Mouse (Mus musculus): ENCODE measurements around the gene Olfr785.
"Not testable (repeated sequence)": the region's sequence is repeated elsewhere in the genome, so short reads cannot be mapped to it uniquely, and the experiment has no call there.

Gene Olfr785

DNA sequence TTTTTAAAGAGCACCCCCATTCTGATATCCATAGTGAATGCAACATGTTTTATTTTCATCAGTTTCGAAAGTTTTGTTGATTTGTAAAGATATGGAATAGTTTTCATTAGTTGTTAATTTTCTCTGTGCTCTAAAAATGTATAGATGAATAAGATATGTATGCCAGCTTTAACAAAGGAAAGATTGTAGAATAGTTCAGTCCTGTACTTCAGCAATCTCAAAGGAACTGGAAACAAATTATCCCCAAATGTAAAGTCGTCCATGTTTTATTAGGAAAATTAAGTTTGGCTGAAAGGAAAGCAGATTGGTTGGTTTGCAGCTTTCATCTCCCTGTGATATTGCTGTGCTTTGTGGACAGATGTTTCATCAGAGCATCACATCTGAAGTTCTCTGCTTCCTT lies at the start of gene Olfr785:
TSS of gene Olfr785 (plus strand) at position 301 of the 400 bp plus-strand sequence.
- no peak for DNase-seq (ENCODE audit: low spot score)

DNA sequence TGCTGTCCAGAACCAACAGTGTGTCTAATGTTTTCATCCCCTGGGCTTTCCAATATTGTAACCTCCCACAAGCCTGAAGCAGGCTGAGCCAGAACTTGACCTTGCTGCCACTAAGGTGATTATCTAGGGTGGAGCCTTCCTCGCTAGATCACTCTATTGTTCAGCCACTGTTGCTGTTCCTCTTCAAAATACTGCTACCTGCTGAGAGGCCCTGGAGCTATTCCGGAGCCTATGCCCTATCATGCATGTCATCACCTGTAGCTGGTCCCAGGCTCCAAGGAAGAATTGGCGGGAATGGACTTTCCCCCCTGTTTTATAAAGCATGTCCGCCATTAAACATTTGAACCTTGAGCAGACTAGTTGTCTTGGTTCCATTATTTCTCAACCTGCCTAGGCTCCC lies 48.7 kb upstream of the Olfr785 start:
- DNase-seq (ENCODE audit: low spot score), result not testable (repeated sequence)

DNA sequence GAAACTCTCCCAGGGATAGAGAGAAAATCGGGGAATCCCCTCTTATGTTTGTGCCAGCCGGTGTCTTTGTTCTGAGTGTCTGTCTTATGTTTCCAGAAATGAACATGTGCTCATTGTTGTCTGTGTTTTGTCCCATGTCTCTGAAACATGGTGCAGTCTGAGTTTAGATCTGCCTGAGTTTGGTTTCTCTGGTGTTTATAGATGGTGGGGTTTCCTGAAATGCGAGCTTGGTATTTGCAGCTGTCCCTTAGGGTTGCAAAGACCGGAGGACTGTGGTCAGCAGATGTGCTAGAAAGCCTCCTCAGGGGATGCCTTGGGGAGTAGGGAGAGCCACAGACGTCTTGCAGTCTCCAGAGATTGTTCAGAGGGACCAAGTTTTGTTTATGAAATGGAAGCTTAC lies 47.9 kb upstream of the Olfr785 start:
- DNase-seq (ENCODE audit: low spot score), result no peak

DNA sequence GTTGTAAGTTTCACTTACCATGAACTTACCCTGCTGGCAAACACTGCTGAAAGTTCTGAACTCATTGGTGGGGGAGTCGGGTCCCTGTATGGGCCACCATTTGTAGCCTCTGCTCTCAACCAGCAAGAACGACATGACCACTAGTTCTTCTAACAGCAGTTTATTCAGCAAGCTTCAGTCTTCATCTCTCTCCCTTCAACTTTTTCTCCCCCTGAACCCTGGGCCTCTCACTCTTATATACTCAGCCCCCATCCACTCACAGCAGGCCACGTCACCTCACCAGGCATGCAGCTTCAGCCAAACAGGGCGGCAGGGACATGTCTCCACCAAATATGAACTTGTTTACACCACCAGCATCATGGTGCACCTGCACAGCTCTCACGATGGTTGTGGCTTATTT lies 31.2 kb upstream of the Olfr785 start:
- not testable (repeated sequence) for DNase-seq (ENCODE audit: low spot score)

DNA sequence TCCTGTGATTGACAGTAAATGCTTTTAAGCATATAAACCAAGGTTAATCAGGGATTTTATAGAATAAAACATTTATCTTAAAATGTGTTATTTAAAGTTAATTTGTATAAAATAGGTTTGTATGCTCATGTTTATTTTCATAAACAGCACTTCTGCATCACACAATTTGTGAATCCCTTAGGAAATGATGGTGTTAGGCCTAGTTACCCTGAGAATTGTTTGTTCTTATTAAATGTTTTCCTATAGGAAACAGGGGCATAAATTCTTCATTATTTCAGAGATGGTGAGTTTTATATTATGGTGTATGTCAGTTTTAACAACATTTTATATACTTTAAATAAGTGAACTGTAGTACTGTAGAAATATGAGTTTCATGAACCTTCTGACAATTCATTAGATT lies 21.4 kb upstream of the Olfr785 start, which contains the start of gene Olfr784:
TSS of gene Olfr784 (plus strand) at position 301 of the 400 bp plus-strand sequence.
- no peak for DNase-seq (ENCODE audit: low spot score)

DNA sequence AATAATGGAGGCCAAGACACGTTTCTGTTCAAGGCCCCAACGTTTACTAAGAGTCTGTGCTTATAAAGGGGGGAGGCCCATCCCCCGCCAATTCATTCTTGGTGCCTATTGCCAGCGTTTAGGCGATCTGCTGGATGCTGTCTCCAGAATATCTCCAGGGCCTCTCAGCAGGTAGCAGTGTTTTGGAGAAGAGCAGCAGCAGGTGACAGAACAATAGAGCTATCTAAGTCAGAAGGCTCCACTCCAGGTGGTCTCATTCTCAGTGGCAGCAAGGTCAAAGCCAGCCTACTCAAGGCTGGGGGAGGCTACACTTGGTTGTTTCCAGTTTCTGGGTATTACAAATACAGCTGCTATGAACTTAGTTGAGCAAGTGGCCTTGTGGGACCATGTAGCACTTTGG lies 4.3 kb upstream of the Olfr785 start:
- DNase-seq (ENCODE audit: low spot score), result no peak

DNA sequence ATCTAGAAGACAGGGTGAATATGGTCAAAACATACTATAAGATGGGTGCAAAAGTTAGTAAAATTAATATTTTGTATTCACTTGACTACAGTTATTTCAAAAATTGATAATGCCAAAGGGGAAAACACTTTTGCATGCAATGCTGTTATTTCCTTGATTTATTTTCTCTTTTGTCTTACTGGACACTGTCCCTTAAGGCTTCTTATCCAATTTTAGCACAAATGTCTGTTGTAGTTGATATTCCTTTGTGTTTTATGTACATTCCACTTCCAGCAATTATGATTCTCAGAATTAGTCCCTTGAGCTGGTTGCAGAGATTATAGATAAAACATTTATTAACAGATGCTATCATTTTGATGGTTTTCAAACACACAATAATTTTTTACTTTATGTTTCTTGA lies 21.8 kb downstream of the Olfr785 start, which contains the start of gene Olfr786:
TSS of gene Olfr786 (plus strand) at position 301 of the 400 bp plus-strand sequence.
- no peak for DNase-seq (ENCODE audit: low spot score)

Measured in embryo, embryonic 10.5 days (tissue).